Mouse (Mus musculus) forebrain, postnatal 0 days (tissue): Measurements from ENCODE around the gene Rps6ka5. TPM values are rescaled to one million over a fixed set of nuclear protein-coding genes. Genes with fewer than 3 reads are reported as not detected.

Source experiments
- ATAC-seq: fragments of 200-750 bp; cut with Nextera tagmentation; 2 replicates; pipeline ENCODE4 v1.8.0; 2017; ENCODE audit warnings: mild to moderate bottlenecking, moderate library complexity
- DNase-seq: peaks from one replicate; pipeline ENCODE4 v3.0.0-alpha.2; 2015
- H3K27ac ChIP-seq: fragments of 300-500 bp; sonication (generic); 2 replicates; pipeline ENCODE4 v1.5.1; 2014; ENCODE audit warnings: low read depth, mild to moderate bottlenecking, antibody characterized with exemption, low read length, moderate library complexity, mixed read lengths
- H3K27me3 ChIP-seq: fragments of 300-500 bp; sonication (generic); 2 replicates; pipeline ENCODE4 v1.6.1; 2014; ENCODE audit warnings: mild to moderate bottlenecking, low read length, mixed read lengths; ENCODE audit not compliant: insufficient read depth
- H3K36me3 ChIP-seq: fragments of 300-500 bp; sonication (generic); 2 replicates; pipeline ENCODE4 v1.6.1; 2014; ENCODE audit warnings: mild to moderate bottlenecking, moderate library complexity; ENCODE audit not compliant: insufficient read depth
- H3K4me1 ChIP-seq: fragments of 300-500 bp; sonication (generic); 2 replicates; pipeline ENCODE4 v1.6.1; 2014; ENCODE audit warnings: antibody characterized with exemption; ENCODE audit not compliant: insufficient read depth
- H3K4me2 ChIP-seq: fragments of 300-500 bp; sonication (generic); 2 replicates; pipeline ENCODE4 v1.6.1; 2014; ENCODE audit warnings: low read depth, mild to moderate bottlenecking, moderate library complexity
- H3K4me3 ChIP-seq: fragments of 300-500 bp; sonication (generic); 2 replicates; pipeline ENCODE4 v1.5.1; 2014; ENCODE audit warnings: low read depth, low read length, mixed read lengths
- H3K9ac ChIP-seq: fragments of 300-500 bp; sonication (generic); 2 replicates; pipeline ENCODE4 v1.6.1; 2014; ENCODE audit warnings: mild to moderate bottlenecking
- H3K9me3 ChIP-seq: fragments of 300-500 bp; sonication (generic); 2 replicates; pipeline ENCODE4 v1.6.1; 2016; ENCODE audit warnings: low read length
- CTCF ChIP-seq: sonication (generic); IDR thresholded peaks from 2 replicates; pipeline ENCODE4 v1.5.1; 2016; ENCODE audit warnings: antibody characterized with exemption, control low read depth, low read depth
- WGBS: fragments of 180-500 bp; shearing (Covaris S2); extraction: QIAGEN DNeasy Blood & Tissue Kit; methylation state at CpG from one replicate; pipeline ENCODE4 v1.1.7; 2014; 5-methylcytosine and 5-hydroxymethylcytosine counted together
- polyA plus RNA-seq: library from polyadenylated mRNA; unstranded; fragments of >200 nt; fragmentation: Nextera tagmentation; extraction: Ambion mirVana; gene quantifications from 2 replicates; pipeline ENCODE4 v1.2.1, GENCODE M21; 2015
- total RNA-seq: library from RNA; depleted of rRNA; stranded (reverse); fragments of >200 nt; gene quantifications from 2 replicates; pipeline ENCODE4 v1.2.3, GENCODE M21; 2014

The Rps6ka5 gene
- total and polyA plus RNA-seq, 2 experiments from 2014 or later = 8.7 to 29.5 TPM

- ATAC-seq (no peak), DNase-seq (peak; percentile 22)
- H3K4me3 ChIP-seq = no peak overlapping the region
- H3K9ac ChIP-seq = no peak overlapping the region
- H3K9me3 ChIP-seq = no peaks in the 10 kb centered on the region
- WGBS = 73% methylated on average over 12 of the region's 12 CpGs
- TF ChIP-seq CTCF = no peak
- no peaks in the 10 kb centered on the region for H3K27me3 ChIP-seq
- no peak overlapping the region for H3K4me2 ChIP-seq
- peaks cover 6% of the 10 kb centered on the region; the same call in 1 of the 2 replicates for H3K36me3 ChIP-seq
- H3K4me1 ChIP-seq = no peaks in the 10 kb centered on the region
- peak overlapping the region; percentile 42; the same call in 1 of the 2 replicates for H3K27ac ChIP-seq
Observed at GRCm38 (mm10) chr12:100570522-100571072, 156.2 kb downstream of the Rps6ka5 start.

GRCm38 (mm10) chr12:100568831-100569230 lies 158.0 kb downstream of the Rps6ka5 start:
- no peak overlapping the region for H3K27ac ChIP-seq
- H3K36me3 ChIP-seq = peaks cover 9% of the 10 kb centered on the region; the same call in 1 of the 2 replicates
- H3K4me2 ChIP-seq = no peak overlapping the region
- no peaks in the 10 kb centered on the region for H3K4me1 ChIP-seq
- TF ChIP-seq CTCF = no peak
- 68% methylated on average over 7 of the region's 7 CpGs for WGBS
- no peak overlapping the region for H3K9ac ChIP-seq
- H3K27me3 ChIP-seq = no peaks in the 10 kb centered on the region
- DNase-seq (peak; percentile 22), ATAC-seq (peak; percentile 77)
- H3K9me3 ChIP-seq = no peaks in the 10 kb centered on the region
- H3K4me3 ChIP-seq = no peak overlapping the region

GRCm38 (mm10) chr12:100568105-100568504 lies 158.7 kb downstream of the Rps6ka5 start:
- ATAC-seq (no peak), DNase-seq (no peak)
- H3K27ac ChIP-seq = peak overlapping the region; percentile 29; the same call in 1 of the 2 replicates
- peaks cover 8% of the 10 kb centered on the region; the same call in 1 of the 2 replicates for H3K36me3 ChIP-seq
- WGBS = 81% methylated on average over 6 of the region's 6 CpGs
- no peaks in the 10 kb centered on the region for H3K27me3 ChIP-seq
- H3K9me3 ChIP-seq = no peaks in the 10 kb centered on the region
- TF ChIP-seq CTCF = no peak
- H3K4me3 ChIP-seq = no peak overlapping the region
- no peak overlapping the region for H3K9ac ChIP-seq
- no peaks in the 10 kb centered on the region for H3K4me1 ChIP-seq
- no peak overlapping the region for H3K4me2 ChIP-seq

GRCm38 (mm10) chr12:100567627-100568026 lies 159.2 kb downstream of the Rps6ka5 start:
- H3K4me1 ChIP-seq = no peaks in the 10 kb centered on the region
- no peak overlapping the region for H3K4me3 ChIP-seq
- H3K27ac ChIP-seq = peak overlapping the region; percentile 29; the same call in 1 of the 2 replicates
- no peak overlapping the region for H3K4me2 ChIP-seq
- H3K9me3 ChIP-seq = no peaks in the 10 kb centered on the region
- WGBS = 83% methylated on average over 3 of the region's 3 CpGs
- H3K27me3 ChIP-seq = no peaks in the 10 kb centered on the region
- 0 out of 2 replicates have a peak, but pooled peaks cover 4% of the 10 kb centered on the region for H3K36me3 ChIP-seq
- DNase-seq = no peak
- TF ChIP-seq CTCF = no peak
- ATAC-seq = no peak
- no peak overlapping the region for H3K9ac ChIP-seq

- no peaks in the 10 kb centered on the region for H3K4me1 ChIP-seq
- no peaks in the 10 kb centered on the region for H3K9me3 ChIP-seq
- H3K27me3 ChIP-seq = no peaks in the 10 kb centered on the region
- H3K36me3 ChIP-seq = peaks cover 12% of the 10 kb centered on the region
- H3K4me3 ChIP-seq = no peak overlapping the region
- no peak for ATAC-seq
- WGBS = 92% methylated on average over 6 of the region's 6 CpGs
- no peak overlapping the region for H3K9ac ChIP-seq
- no peak for TF ChIP-seq CTCF
- no peak for DNase-seq
- H3K4me2 ChIP-seq = no peak overlapping the region
- no peak overlapping the region for H3K27ac ChIP-seq
Observed at GRCm38 (mm10) chr12:100553675-100554074, 173.1 kb downstream of the Rps6ka5 start.

GRCm38 (mm10) chr12:100551972-100552371 lies 174.8 kb downstream of the Rps6ka5 start:
- H3K4me1 ChIP-seq = no peaks in the 10 kb centered on the region
- H3K9me3 ChIP-seq = no peaks in the 10 kb centered on the region
- ATAC-seq (no peak), DNase-seq (no peak)
- H3K4me3 ChIP-seq = no peak overlapping the region
- no peaks in the 10 kb centered on the region for H3K27me3 ChIP-seq
- H3K9ac ChIP-seq = no peak overlapping the region
- 90% methylated on average over 1 of the region's 1 CpGs for WGBS
- H3K27ac ChIP-seq = no peak overlapping the region
- TF ChIP-seq CTCF = no peak
- peaks cover 12% of the 10 kb centered on the region for H3K36me3 ChIP-seq
- no peak overlapping the region for H3K4me2 ChIP-seq

GRCm38 (mm10) chr12:100544194-100544567 lies 182.6 kb downstream of the Rps6ka5 start:
- H3K36me3 ChIP-seq = no peaks in the 10 kb centered on the region; the same call in 1 of the 2 replicates
- TF ChIP-seq CTCF = no peak
- H3K9me3 ChIP-seq = no peaks in the 10 kb centered on the region
- H3K9ac ChIP-seq = no peak overlapping the region
- no peak overlapping the region for H3K4me3 ChIP-seq
- no peak for DNase-seq
- H3K4me2 ChIP-seq = no peak overlapping the region
- H3K27me3 ChIP-seq = no peaks in the 10 kb centered on the region
- ATAC-seq = no peak
- H3K27ac ChIP-seq = no peak overlapping the region
- 90% methylated on average over 4 of the region's 4 CpGs for WGBS
- no peaks in the 10 kb centered on the region for H3K4me1 ChIP-seq
